Comparison of ENCODE assay signal across 14 mouse cellular contexts in the genomic region with DNA sequence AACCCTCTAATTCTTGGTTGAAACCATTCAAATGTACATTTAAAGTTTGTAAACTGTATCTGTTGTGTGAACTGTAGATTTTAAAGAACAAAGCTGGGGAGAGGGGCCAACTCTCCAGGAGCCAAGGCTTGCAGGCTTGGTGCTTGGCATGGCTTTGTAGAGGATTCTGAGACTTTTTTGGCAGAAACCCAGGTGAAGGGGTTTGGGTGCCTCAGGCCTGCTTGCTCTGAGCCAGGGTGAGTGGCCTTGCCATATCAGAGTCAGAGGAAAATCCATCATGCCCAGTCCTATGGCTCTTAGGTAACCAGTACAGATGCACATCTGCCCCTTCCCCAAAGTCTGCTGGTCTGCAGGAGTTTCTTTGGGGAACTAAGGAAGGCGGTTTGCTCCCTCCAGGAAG.
"Had no signal": no experiment of that assay in that cellular context is flagged by ENCODE, and none has a peak within 500 bp of the region (broad histone marks: within the 10 kb centered on the region; RNA-seq: fewer than 3 reads in every experiment).

No protein-coding gene starts in this region.

- H3K9ac ChIP-seq: limb, embryonic 13.5 days; liver, embryonic 15.5 days; lung, embryonic 14.5 days; neural tube, embryonic 12.5 days had no signal

- H3K27ac ChIP-seq: limb, embryonic 13.5 days; liver, embryonic 15.5 days; midbrain, embryonic 10.5 days; neural tube, embryonic 12.5 days; stomach, postnatal 0 days had no signal

- H3K27me3 ChIP-seq: limb, embryonic 13.5 days; liver, embryonic 15.5 days; neural tube, embryonic 12.5 days had no signal

- H3K4me2 ChIP-seq: limb, embryonic 13.5 days; liver, embryonic 11.5 days; liver, embryonic 15.5 days; lung, embryonic 14.5 days; neural tube, embryonic 12.5 days had no signal

- H3K9me3 ChIP-seq: limb, embryonic 13.5 days; liver, embryonic 15.5 days; midbrain, embryonic 10.5 days; neural tube, embryonic 12.5 days had no signal

- H3K4me3 ChIP-seq: limb, embryonic 13.5 days; liver, embryonic 15.5 days; midbrain, embryonic 10.5 days; myocyte; neural tube, embryonic 12.5 days had no signal

- DNase-seq: kidney, postnatal 14 days; left cerebral cortex, postnatal 4 days; lung, embryonic 14.5 days; lung, postnatal 10 days; lung, postnatal 4 days; midbrain, embryonic 14.5 days; thymus, postnatal 4 days had no signal

- H3K36me3 ChIP-seq: liver, embryonic 15.5 days; midbrain, embryonic 10.5 days had no signal
